Mouse (Mus musculus): ENCODE results near the gene Cfap54.

The Cfap54 gene

GRCm38 (mm10) chr10:93081133-93081779 is at the start of gene Cfap54:
Gene Cfap54, minus strand, starts transcription at chr10:93081618.
- peak; percentile 92 for DNase-seq (ENCODE audit: low read depth, low spot score)

- no peak for DNase-seq (ENCODE audit: low read depth, low spot score)
These were observed 49.1 kb upstream of the Cfap54 start for GRCm38 (mm10) chr10:93130456-93130940.

GRCm38 (mm10) chr10:93129904-93130455 is 48.6 kb upstream of the Cfap54 start:
- DNase-seq (ENCODE audit: low read depth, low spot score) = no peak

GRCm38 (mm10) chr10:93129345-93129744 is 47.9 kb upstream of the Cfap54 start:
- DNase-seq (ENCODE audit: low read depth, low spot score) = no peak

- DNase-seq (ENCODE audit: low read depth, low spot score) = no peak
These were observed 47.1 kb upstream of the Cfap54 start for GRCm38 (mm10) chr10:93128566-93128965.

- no peak for DNase-seq (ENCODE audit: low read depth, low spot score)
These were observed 44.6 kb upstream of the Cfap54 start for GRCm38 (mm10) chr10:93126025-93126424.

- peak; percentile 95 for DNase-seq (ENCODE audit: low read depth, low spot score)
These were observed 42.7 kb upstream of the Cfap54 start for GRCm38 (mm10) chr10:93123957-93124613.

GRCm38 (mm10) chr10:93123310-93123709 is 41.9 kb upstream of the Cfap54 start:
- DNase-seq (ENCODE audit: low read depth, low spot score) = peak; percentile 48

- DNase-seq (ENCODE audit: low read depth, low spot score) = peak; percentile 61
These were observed 41.2 kb upstream of the Cfap54 start for GRCm38 (mm10) chr10:93122399-93123184.

- no peak for DNase-seq (ENCODE audit: low read depth, low spot score)
These were observed 39.9 kb upstream of the Cfap54 start for GRCm38 (mm10) chr10:93121262-93121860.

- DNase-seq (ENCODE audit: low read depth, low spot score) = no peak
These were observed 38.4 kb upstream of the Cfap54 start for GRCm38 (mm10) chr10:93119809-93120208.

GRCm38 (mm10) chr10:93116636-93117035 is 35.2 kb upstream of the Cfap54 start:
- DNase-seq (ENCODE audit: low read depth, low spot score) = no peak

- DNase-seq (ENCODE audit: low read depth, low spot score) = no peak
These were observed 34.3 kb upstream of the Cfap54 start for GRCm38 (mm10) chr10:93115743-93116142.

- no peak for DNase-seq (ENCODE audit: low read depth, low spot score)
These were observed 33.4 kb upstream of the Cfap54 start for GRCm38 (mm10) chr10:93114782-93115181.

- DNase-seq (ENCODE audit: low read depth, low spot score) = no peak
These were observed 32.5 kb upstream of the Cfap54 start for GRCm38 (mm10) chr10:93113968-93114367.

GRCm38 (mm10) chr10:93112021-93112420 is 30.6 kb upstream of the Cfap54 start:
- DNase-seq (ENCODE audit: low read depth, low spot score) = no peak

- no peak for DNase-seq (ENCODE audit: low read depth, low spot score)
These were observed 30.0 kb upstream of the Cfap54 start for GRCm38 (mm10) chr10:93111412-93111811.

GRCm38 (mm10) chr10:93105358-93105757 is 23.9 kb upstream of the Cfap54 start:
- no peak for DNase-seq (ENCODE audit: low read depth, low spot score)

GRCm38 (mm10) chr10:93104357-93104756 is 22.9 kb upstream of the Cfap54 start:
- DNase-seq (ENCODE audit: low read depth, low spot score) = peak; percentile 20

- no peak for DNase-seq (ENCODE audit: low read depth, low spot score)
These were observed 22.3 kb upstream of the Cfap54 start for GRCm38 (mm10) chr10:93103676-93104075.

GRCm38 (mm10) chr10:93102321-93102720 is 20.9 kb upstream of the Cfap54 start:
- DNase-seq (ENCODE audit: low read depth, low spot score) = no peak
